Mouse (Mus musculus) stomach, embryonic 14.5 days (tissue): ENCODE data around the gene Hnrnpul2. TPM values are rescaled to one million over a fixed set of nuclear protein-coding genes. Genes with fewer than 3 reads are reported as not detected.

ENCODE experiments used
- ATAC-seq: fragments of 200-750 bp; cut with Nextera tagmentation; 2 replicates; pipeline ENCODE4 v1.8.0; 2017; ENCODE audit warnings: low read depth, moderate TSS enrichment; ENCODE audit not compliant: insufficient number of reproducible peaks, insufficient read depth, low FRiP score
- H3K27ac ChIP-seq: fragments of 300-500 bp; sonication (generic); 2 replicates; pipeline ENCODE4 v1.5.1; 2014; ENCODE audit warnings: mild to moderate bottlenecking, low read length, moderate library complexity, mixed read lengths
- H3K27me3 ChIP-seq: fragments of 300-500 bp; sonication (generic); 2 replicates; pipeline ENCODE4 v1.6.1; 2014; ENCODE audit warnings: low read length, control low read depth, mixed read lengths; ENCODE audit not compliant: control insufficient read depth, insufficient read depth
- H3K36me3 ChIP-seq: fragments of 300-500 bp; sonication (generic); 2 replicates; pipeline ENCODE4 v1.6.1; 2014; ENCODE audit warnings: mild to moderate bottlenecking, control low read depth, low read length, moderate library complexity, mixed read lengths; ENCODE audit not compliant: control insufficient read depth, insufficient read depth
- H3K4me1 ChIP-seq: fragments of 300-500 bp; sonication (generic); 2 replicates; pipeline ENCODE4 v1.6.1; 2014; ENCODE audit warnings: low read length, control low read depth, mixed read lengths; ENCODE audit not compliant: control insufficient read depth, insufficient read depth
- H3K4me2 ChIP-seq: fragments of 300-500 bp; sonication (generic); replicated peaks from 2 replicates; pipeline ENCODE4 v1.6.1; 2014; ENCODE audit warnings: low read depth, low read length, control low read depth
- H3K4me3 ChIP-seq: fragments of 300-500 bp; sonication (generic); 2 replicates; pipeline ENCODE4 v1.5.1; 2014; ENCODE audit warnings: low read depth, low read length, control low read depth
- H3K9ac ChIP-seq: fragments of 300-500 bp; sonication (generic); replicated peaks from 2 replicates; pipeline ENCODE4 v1.6.1; 2014; ENCODE audit warnings: low read depth, mild to moderate bottlenecking, control low read depth, low read length, moderate library complexity, mixed read lengths
- H3K9me3 ChIP-seq: fragments of 300-500 bp; sonication (generic); 2 replicates; pipeline ENCODE4 v1.6.1; 2016; ENCODE audit warnings: low read depth, low read length, control low read depth; ENCODE audit not compliant: control insufficient read depth
- WGBS: fragments of 180-500 bp; shearing (Covaris S2); extraction: QIAGEN DNeasy Blood & Tissue Kit; methylation state at CpG from one replicate; pipeline ENCODE4 v1.1.7; 2014; 5-methylcytosine and 5-hydroxymethylcytosine counted together
- polyA plus RNA-seq: library from polyadenylated mRNA; unstranded; fragments of >200 nt; fragmentation: Nextera tagmentation; extraction: Ambion mirVana; gene quantifications from 2 replicates; pipeline ENCODE4 v1.2.1, GENCODE M21; 2014

Gene Hnrnpul2
- polyA plus RNA-seq, 1 experiment from 2014 or later: 10.0 TPM

DNA sequence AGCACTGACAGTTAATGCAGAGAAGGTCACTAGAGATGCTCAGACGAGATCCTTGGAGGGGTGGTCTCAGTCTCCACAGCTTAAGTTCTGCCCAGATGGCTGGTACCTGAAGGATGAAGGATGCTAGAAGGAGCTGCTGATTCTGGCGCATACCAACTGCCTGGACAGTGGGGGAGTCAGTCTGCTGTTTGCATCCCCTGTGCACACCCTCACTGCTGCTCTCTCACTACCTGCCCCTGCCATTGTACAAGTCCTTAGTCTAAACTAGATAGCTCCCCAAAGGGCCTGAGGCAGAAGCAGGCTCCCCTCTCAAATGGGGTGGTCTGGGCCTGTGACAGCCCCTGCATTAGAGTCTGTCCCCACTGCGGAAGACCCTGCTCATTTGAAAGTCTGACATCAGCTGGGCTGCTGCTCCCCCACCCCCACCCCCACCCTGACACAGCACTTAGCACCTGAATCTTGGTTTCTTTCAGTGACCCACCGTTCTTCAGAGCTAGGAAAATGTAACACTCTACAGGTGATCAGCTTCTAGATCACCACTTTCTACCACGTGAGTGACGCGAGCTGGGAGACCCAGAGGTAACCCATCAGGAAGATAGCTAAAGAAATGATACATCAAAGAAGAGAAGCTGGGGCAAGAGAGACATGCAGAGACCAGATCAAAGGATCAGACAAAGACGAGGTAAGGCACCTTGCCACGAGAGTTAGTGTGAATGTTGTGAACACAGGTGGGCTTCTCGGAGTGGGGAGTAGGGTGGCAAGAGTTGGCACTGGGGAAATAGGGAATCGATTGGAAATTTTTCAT, 19.5 kb downstream of the Hnrnpul2 start, which contains the start of gene Gng3:
TSS of gene Gng3 (minus strand) at position 92 of the 805 bp plus-strand sequence.
- no peaks in the 10 kb centered on the region for H3K27me3 ChIP-seq
- peak within 1 kb of the TSS; percentile 54 for H3K4me3 ChIP-seq
- peak within 1 kb of the TSS; percentile 83 for H3K4me2 ChIP-seq
- 56% methylated on average over 11 of the region's 11 CpGs for WGBS
- H3K9me3 ChIP-seq: no peaks in the 10 kb centered on the region
- no peak for ATAC-seq
- H3K27ac ChIP-seq: peak within 1 kb of the TSS; percentile 97
- peaks cover 15% of the 10 kb centered on the region for H3K36me3 ChIP-seq
- peaks cover 15% of the 10 kb centered on the region for H3K4me1 ChIP-seq
- H3K9ac ChIP-seq: peak within 1 kb of the TSS; percentile 60

DNA sequence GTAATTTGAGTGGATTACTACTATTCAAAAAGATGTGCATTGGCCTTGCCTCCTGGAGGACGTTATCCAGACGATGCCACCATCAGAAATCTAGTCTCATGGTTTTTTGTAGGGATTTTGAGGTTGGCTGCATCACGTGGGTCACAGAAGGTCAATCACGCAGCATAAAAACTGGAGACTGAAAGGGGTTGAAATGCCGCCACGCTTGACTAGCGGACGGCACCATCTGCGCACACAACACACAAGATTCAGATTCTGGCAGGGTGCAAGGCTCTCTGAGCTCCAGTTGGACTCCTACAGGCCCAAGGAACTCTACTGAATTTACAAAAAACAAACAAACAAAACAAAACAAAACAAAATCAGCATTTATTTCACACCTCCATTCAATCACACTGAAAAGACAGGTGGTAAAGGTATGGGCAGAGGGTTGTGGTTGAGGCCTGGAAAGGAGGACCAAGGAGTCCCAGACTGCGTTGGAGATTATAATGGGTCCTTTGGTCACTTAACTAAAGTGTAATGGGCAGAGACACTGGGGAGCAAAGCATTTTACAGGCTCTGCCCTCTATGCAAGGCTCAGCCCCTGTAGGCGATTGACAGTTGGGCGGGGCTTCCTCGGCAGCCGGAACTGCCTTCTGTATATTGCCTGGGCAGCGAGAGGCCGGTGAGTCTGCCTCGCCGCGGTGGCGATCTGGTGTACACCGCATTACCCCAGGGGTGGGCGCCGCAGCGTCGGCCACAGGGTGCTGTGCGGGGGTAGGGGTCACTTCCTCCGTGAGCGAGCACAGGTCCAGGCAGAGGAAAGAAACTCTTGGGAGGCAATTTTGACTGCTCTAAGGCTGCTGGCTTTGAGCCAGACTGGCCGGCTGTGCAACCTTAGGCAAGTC, 20.3 kb downstream of the Hnrnpul2 start:
- Histone ChIP-seq H3K27ac (0 out of 2 replicates have a peak overlapping the region, but pooled peaks have one; percentile 48), H3K4me3 (peak overlapping the region; percentile 38), H3K4me1 (peaks cover 15% of the 10 kb centered on the region), H3K9ac (peak overlapping the region; percentile 46; the same call in 1 of the 2 replicates), H3K9me3 (no peaks in the 10 kb centered on the region), H3K36me3 (peaks cover 8% of the 10 kb centered on the region), H3K27me3 (no peaks in the 10 kb centered on the region), H3K4me2 (peak overlapping the region; percentile 83)
- 24% methylated on average over 29 of the region's 29 CpGs for WGBS
- ATAC-seq: peak; percentile 44

DNA sequence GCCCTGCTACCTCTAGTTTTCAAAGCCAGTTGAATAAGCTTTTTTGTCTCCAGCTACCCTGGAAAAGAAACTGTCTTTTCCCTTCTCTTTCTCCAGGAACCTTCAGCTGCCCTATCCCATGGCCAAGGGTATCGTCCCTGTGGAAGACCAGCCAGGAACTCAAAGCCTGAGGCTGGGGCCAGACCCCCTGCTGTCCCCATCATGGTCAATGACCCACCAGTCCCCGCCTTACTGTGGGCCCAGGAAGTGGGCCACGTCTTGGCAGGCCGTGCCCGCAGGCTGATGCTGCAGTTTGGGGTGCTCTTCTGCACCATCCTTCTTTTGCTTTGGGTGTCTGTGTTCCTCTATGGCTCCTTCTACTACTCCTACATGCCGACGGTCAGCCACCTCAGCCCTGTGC, 21.2 kb downstream of the Hnrnpul2 start:
- 90% methylated on average over 7 of the region's 7 CpGs for WGBS
- Histone ChIP-seq H3K36me3 (peaks cover 5% of the 10 kb centered on the region), H3K27ac (no peak overlapping the region), H3K4me1 (peaks cover 15% of the 10 kb centered on the region), H3K9ac (no peak overlapping the region), H3K4me2 (peak overlapping the region; percentile 83), H3K4me3 (peak overlapping the region; percentile 38; the same call in 1 of the 2 replicates), H3K27me3 (no peaks in the 10 kb centered on the region), H3K9me3 (no peaks in the 10 kb centered on the region)
- no peak for ATAC-seq

DNA sequence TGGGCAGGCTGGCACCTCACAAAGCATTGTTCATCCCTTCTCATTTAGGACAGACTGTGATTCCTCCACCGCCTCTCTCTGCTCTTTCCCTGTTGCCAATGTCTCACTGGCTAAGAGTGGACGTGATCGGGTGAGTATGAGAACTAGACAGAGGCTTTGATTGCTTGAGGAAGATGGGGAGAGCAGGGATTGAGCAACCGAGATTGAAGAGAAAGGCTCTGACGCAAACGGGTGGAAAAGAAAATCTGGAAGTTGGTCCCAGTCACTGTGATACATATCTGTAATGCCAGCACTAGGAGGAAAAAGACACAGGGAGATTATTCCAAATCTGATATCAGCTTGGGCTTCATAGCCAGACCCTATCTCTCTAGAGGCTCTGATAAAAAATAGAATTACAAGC, 23.2 kb downstream of the Hnrnpul2 start:
- H3K9me3 ChIP-seq: no peaks in the 10 kb centered on the region
- H3K4me3 ChIP-seq: no peak overlapping the region
- ATAC-seq: no peak
- H3K27ac ChIP-seq: no peak overlapping the region
- H3K4me2 ChIP-seq: no peak overlapping the region
- H3K9ac ChIP-seq: no peak overlapping the region
- H3K4me1 ChIP-seq: peaks cover 15% of the 10 kb centered on the region
- no peaks in the 10 kb centered on the region for H3K27me3 ChIP-seq
- 90% methylated on average over 6 of the region's 6 CpGs for WGBS
- peaks cover 12% of the 10 kb centered on the region for H3K36me3 ChIP-seq

DNA sequence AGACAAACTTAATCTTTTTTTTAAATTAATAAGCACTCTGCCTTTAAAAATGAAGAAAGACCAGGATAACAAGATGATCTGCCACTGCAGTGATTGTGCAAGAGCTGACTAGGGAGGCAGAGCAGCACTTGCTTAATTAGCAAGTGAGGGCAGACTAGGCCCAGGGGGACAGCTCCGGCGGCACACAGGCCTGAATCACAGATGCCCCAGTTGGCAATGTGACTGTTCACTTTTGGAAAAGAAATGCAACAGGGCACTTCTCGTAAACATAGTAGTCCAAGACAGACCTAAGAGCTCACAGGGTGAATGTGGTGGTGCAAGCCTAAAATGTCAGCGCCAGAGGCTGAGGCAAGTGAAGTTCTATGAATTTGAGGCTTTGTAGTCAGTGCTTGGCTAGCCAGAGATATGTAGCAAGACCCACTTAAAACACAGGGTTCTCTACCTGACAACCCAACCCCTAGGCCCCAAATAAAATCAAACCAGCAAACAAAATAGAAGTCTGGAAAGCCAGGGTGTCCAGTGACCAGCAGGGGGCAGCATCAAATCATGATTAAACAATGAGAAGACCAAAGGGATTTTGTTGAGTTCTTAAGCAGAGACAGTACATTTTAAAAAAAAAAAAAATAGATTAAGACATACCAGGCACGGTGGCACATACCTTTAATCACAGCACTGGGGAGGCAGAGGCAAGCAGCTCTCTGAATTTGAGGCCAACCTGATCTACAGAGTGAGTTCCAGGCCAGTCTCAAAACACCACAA, 24.7 kb downstream of the Hnrnpul2 start:
- Histone ChIP-seq H3K9me3 (no peaks in the 10 kb centered on the region), H3K4me3 (no peak overlapping the region), H3K27ac (no peak overlapping the region), H3K4me2 (no peak overlapping the region), H3K36me3 (peaks cover 12% of the 10 kb centered on the region), H3K4me1 (peaks cover 5% of the 10 kb centered on the region; the same call in 1 of the 2 replicates), H3K27me3 (no peaks in the 10 kb centered on the region), H3K9ac (no peak overlapping the region)
- no peak for ATAC-seq
- 63% methylated on average over 5 of the region's 5 CpGs for WGBS

DNA sequence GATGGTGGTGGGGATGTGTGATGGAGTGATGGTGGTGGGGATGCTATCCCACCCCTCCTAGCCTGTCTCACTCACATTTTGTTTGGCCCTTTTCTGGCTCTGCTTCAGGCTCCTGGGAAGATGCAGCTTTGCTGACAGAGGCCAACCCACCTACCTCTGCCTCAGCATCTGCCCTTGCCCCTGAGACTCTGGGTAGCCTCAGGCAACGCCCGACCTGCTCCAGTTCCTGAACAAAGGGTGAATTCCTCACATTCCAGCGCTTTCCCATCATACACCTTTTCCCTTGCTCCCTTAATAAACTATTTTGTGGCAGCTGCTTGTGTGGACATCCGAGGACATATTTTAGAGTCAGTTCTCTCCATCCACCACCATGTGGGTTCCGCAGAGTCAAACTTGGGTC, 28.5 kb downstream of the Hnrnpul2 start:
- no peaks in the 10 kb centered on the region for H3K9me3 ChIP-seq
- whole genome bisulfite sequencing: 75% methylated on average over 5 of the region's 5 CpGs
- H3K9ac ChIP-seq: no peak overlapping the region
- no peak overlapping the region for H3K4me3 ChIP-seq
- no peaks in the 10 kb centered on the region for H3K4me1 ChIP-seq
- H3K27ac ChIP-seq: no peak overlapping the region
- H3K27me3 ChIP-seq: no peaks in the 10 kb centered on the region
- no peak for ATAC-seq
- H3K4me2 ChIP-seq: no peak overlapping the region
- peaks cover 7% of the 10 kb centered on the region for H3K36me3 ChIP-seq

DNA sequence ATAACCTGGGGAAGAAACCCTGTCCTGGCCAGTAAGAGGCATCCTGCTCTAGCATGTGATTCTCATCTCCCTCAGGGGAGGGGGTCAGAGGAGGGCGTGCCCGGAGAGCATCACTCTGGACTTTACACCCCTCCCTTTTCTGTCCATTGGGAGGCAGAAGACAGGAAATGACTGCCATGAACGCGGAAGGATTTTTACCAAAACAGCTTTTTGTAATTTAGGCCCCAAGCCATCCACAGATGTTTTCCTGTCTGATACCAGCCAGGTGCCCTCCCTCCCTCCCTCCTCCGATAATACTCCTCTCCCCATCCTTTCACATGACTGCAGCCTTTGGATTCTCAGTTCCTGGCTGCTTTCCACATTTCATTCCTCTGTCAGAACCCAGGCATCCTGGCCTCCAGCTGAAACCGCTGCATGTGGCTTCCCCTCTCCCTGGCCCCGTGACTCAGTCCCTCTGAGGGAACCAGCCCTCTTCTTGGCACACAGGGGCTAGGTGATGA, 30.6 kb downstream of the Hnrnpul2 start, which contains the start of gene Lrrn4cl:
TSS of gene Lrrn4cl (plus strand) at position 367 of the 500 bp plus-strand sequence.
- Histone ChIP-seq H3K4me3 (no peak within 1 kb of the TSS), H3K9ac (no peak within 1 kb of the TSS), H3K9me3 (no peaks in the 10 kb centered on the region), H3K4me1 (no peaks in the 10 kb centered on the region), H3K4me2 (no peak within 1 kb of the TSS), H3K36me3 (peaks cover 7% of the 10 kb centered on the region), H3K27me3 (no peaks in the 10 kb centered on the region), H3K27ac (peak within 1 kb of the TSS; percentile 33; the same call in 1 of the 2 replicates)
- WGBS: 19% methylated on average over 7 of the region's 7 CpGs
- ATAC-seq: peak; percentile 72; the same call in 1 of the 2 replicates
